Mouse (Mus musculus) cerebellum, adult 2 months (tissue): Measurements from ENCODE around the gene Cct6b.

Source experiments
- CTCF ChIP-seq: fragments of 200-500 bp; IDR thresholded peaks from 2 replicates; pipeline ENCODE4 v1.5.1; 2011; ENCODE audit warnings: low read depth, mild to moderate bottlenecking, control low read depth, low read length, moderate library complexity, borderline replicate concordance; ENCODE audit not compliant: insufficient read depth
- POLR2A ChIP-seq: fragments of 200-500 bp; IDR thresholded peaks from 2 replicates; pipeline ENCODE4 v1.6.1; 2011; ENCODE audit warnings: low read length, control low read depth, borderline replicate concordance; ENCODE audit not compliant: insufficient read depth

DNA sequence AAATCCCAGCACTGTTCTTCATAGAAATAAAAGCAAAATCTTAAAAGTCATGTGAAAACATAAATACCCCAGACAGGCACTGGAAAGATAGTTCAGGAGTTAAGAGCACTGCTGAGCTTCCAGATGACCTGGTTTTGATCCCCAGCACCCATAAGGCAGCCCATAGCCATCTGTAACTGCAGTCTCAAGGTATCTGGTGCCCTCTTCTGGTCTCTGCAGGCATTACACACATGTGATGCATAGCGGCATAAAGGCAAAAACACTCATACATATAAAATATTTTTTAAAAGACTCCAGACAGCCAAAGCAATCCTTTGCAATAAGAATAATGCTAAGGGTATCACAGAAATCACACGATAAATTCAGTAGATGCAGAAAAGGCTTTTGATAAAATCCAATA, 37.3 kb downstream of the Cct6b start:
- TF ChIP-seq CTCF (no peak), POLR2A (no peak)
